Mouse (Mus musculus): ENCODE measurements at regions not wholly inside any gene's neighbourhood (a gene's known extent, or its start where the extent isn't known, plus 50 kb on each side); places are given as distances from the start of the nearest gene placed in this dataset.

DNA sequence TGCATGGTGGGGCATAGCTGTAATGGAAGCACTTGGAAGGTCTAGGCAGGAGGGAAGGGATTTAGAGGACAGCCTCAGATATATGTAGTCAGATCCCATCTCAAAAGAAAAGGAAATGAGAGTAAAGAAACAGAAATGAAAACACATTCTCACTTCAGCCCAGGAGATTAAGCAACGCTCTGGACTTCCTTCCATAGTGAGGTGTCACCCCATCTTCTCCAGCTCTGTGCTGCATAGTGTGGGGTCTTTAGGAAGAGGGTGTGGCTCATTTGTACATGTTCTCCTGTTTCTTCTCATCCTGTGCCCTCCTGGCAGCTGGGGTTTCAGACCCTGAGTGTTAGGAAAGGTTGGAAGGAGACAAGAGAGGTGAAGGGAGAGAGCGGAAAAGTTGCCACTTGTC, 52.4 kb upstream of the Tmx4 start:
- Histone ChIP-seq H3K27me3 (ENCODE audit: control insufficient read depth, insufficient read depth, low read length) (no peaks in the 10 kb centered on the region), H3K4me2 (no peak overlapping the region), H3K36me3 (ENCODE audit: control insufficient read depth, insufficient read depth, low read length) (no peaks in the 10 kb centered on the region), H3K4me1 (ENCODE audit: control insufficient read depth, insufficient read depth, low read length) (no peaks in the 10 kb centered on the region), H3K4me3 (ENCODE audit: low read depth, low read length) (no peak overlapping the region), H3K9ac (ENCODE audit: low read length) (no peak overlapping the region), H3K9me3 (ENCODE audit: control insufficient read depth, low read length) (no peaks in the 10 kb centered on the region), H3K27ac (ENCODE audit: low read depth, low read length) (no peak overlapping the region)
- 90% methylated on average over 2 of the region's 2 CpGs for WGBS
- DNase-seq (ENCODE audit: low spot score, missing footprints) (no peak), ATAC-seq (ENCODE audit: low FRiP score) (no peak)
